Mouse (Mus musculus): ENCODE results near the gene Exosc9. TPM values are rescaled to one million over a fixed set of nuclear protein-coding genes. Genes with fewer than 3 reads are reported as not detected.

Exosc9 gene
- 9.0 and 9.8 TPM in 2 replicates for polyA plus RNA-seq (2012; rRNA removed)

GRCm38 (mm10) chr3:36552406-36553047 lies at the start of gene Exosc9:
TSS of gene Exosc9 (plus strand) at chr3:36552606.
- peak; percentile 96 for DNase-seq
- Histone ChIP-seq H3K4me3 (ENCODE audit: insufficient read depth, low read depth, low read length) (peak within 1 kb of the TSS; percentile 87), H3K27me3 (replicated peaks; ENCODE audit: control insufficient read depth, insufficient read depth, low read length) (no peaks in the 10 kb centered on the region), H3K27ac (ENCODE audit: insufficient read depth, low read depth, low read length) (no peak within 1 kb of the TSS), H3K4me1 (ENCODE audit: control insufficient read depth, insufficient read depth, low read length) (no peaks in the 10 kb centered on the region), H3K36me3 (ENCODE audit: control insufficient read depth, insufficient read depth, low read length) (peaks cover 8% of the 10 kb centered on the region)
- under 1% methylated on average over 39 of the region's 39 CpGs for WGBS
- TF ChIP-seq POLR2A (IDR thresholded peaks at IDR 0.05; ENCODE audit: low read depth, low read length) (peak; percentile 6), CTCF (conservative IDR thresholded peaks at IDR 0.05; ENCODE audit: insufficient read depth, insufficient read length, low read depth, low read length) (no peak)

- no peaks in the 10 kb centered on the region for H3K27me3 ChIP-seq (replicated peaks; ENCODE audit: control insufficient read depth, insufficient read depth, low read length)
- TF ChIP-seq CTCF (conservative IDR thresholded peaks at IDR 0.05; ENCODE audit: insufficient read depth, insufficient read length, low read depth, low read length) = no peak
- H3K27ac ChIP-seq (ENCODE audit: insufficient read depth, low read depth, low read length) = no peak overlapping the region
- H3K4me3 ChIP-seq (ENCODE audit: insufficient read depth, low read depth, low read length) = no peak overlapping the region
- H3K4me1 ChIP-seq (ENCODE audit: control insufficient read depth, insufficient read depth, low read length) = no peaks in the 10 kb centered on the region
- DNase-seq = no peak
- 85% methylated on average over 8 of the region's 8 CpGs for WGBS
- H3K36me3 ChIP-seq (ENCODE audit: control insufficient read depth, insufficient read depth, low read length) = no peaks in the 10 kb centered on the region
Measured at GRCm38 (mm10) chr3:36505306-36505705, 47.1 kb upstream of the Exosc9 start.

GRCm38 (mm10) chr3:36505809-36506735 lies 46.3 kb upstream of the Exosc9 start:
- no peak for DNase-seq
- H3K27me3 ChIP-seq (replicated peaks; ENCODE audit: control insufficient read depth, insufficient read depth, low read length) = no peaks in the 10 kb centered on the region
- no peaks in the 10 kb centered on the region for H3K36me3 ChIP-seq (ENCODE audit: control insufficient read depth, insufficient read depth, low read length)
- no peaks in the 10 kb centered on the region for H3K4me1 ChIP-seq (ENCODE audit: control insufficient read depth, insufficient read depth, low read length)
- WGBS = 71% methylated on average over 10 of the region's 10 CpGs
- TF ChIP-seq POLR2A (IDR thresholded peaks at IDR 0.05; ENCODE audit: low read depth, low read length) = no peak
- no peak for TF ChIP-seq CTCF (conservative IDR thresholded peaks at IDR 0.05; ENCODE audit: insufficient read depth, insufficient read length, low read depth, low read length)
- H3K27ac ChIP-seq (ENCODE audit: insufficient read depth, low read depth, low read length) = no peak overlapping the region
- no peak overlapping the region for H3K4me3 ChIP-seq (ENCODE audit: insufficient read depth, low read depth, low read length)

- no peak overlapping the region for H3K4me3 ChIP-seq (ENCODE audit: insufficient read depth, low read depth, low read length)
- no peaks in the 10 kb centered on the region for H3K36me3 ChIP-seq (ENCODE audit: control insufficient read depth, insufficient read depth, low read length)
- H3K4me1 ChIP-seq (ENCODE audit: control insufficient read depth, insufficient read depth, low read length) = no peaks in the 10 kb centered on the region
- TF ChIP-seq CTCF (conservative IDR thresholded peaks at IDR 0.05; ENCODE audit: insufficient read depth, insufficient read length, low read depth, low read length) = no peak
- no peak for TF ChIP-seq POLR2A (IDR thresholded peaks at IDR 0.05; ENCODE audit: low read depth, low read length)
- no peak for DNase-seq
- H3K27ac ChIP-seq (ENCODE audit: insufficient read depth, low read depth, low read length) = no peak overlapping the region
- H3K27me3 ChIP-seq (replicated peaks; ENCODE audit: control insufficient read depth, insufficient read depth, low read length) = no peaks in the 10 kb centered on the region
- WGBS = 65% methylated on average over 6 of the region's 6 CpGs
Measured at GRCm38 (mm10) chr3:36511491-36511890, 40.9 kb upstream of the Exosc9 start.

- H3K4me1 ChIP-seq (ENCODE audit: control insufficient read depth, insufficient read depth, low read length) = no peaks in the 10 kb centered on the region
- 89% methylated on average over 9 of the region's 9 CpGs for WGBS
- no peaks in the 10 kb centered on the region; the same call in 1 of the 2 replicates for H3K27me3 ChIP-seq (replicated peaks; ENCODE audit: control insufficient read depth, insufficient read depth, low read length)
- TF ChIP-seq CTCF (conservative IDR thresholded peaks at IDR 0.05; ENCODE audit: insufficient read depth, insufficient read length, low read depth, low read length) (no peak), POLR2A (IDR thresholded peaks at IDR 0.05; ENCODE audit: low read depth, low read length) (no peak)
- H3K27ac ChIP-seq (ENCODE audit: insufficient read depth, low read depth, low read length) = no peak overlapping the region
- no peaks in the 10 kb centered on the region for H3K36me3 ChIP-seq (ENCODE audit: control insufficient read depth, insufficient read depth, low read length)
- H3K4me3 ChIP-seq (ENCODE audit: insufficient read depth, low read depth, low read length) = no peak overlapping the region
- no peak for DNase-seq
Measured at GRCm38 (mm10) chr3:36516196-36516595, 36.2 kb upstream of the Exosc9 start.

GRCm38 (mm10) chr3:36521073-36522060 lies 31.0 kb upstream of the Exosc9 start, which contains the start of gene Gm11549:
TSS of gene Gm11549 (minus strand) at chr3:36521813.
- Histone ChIP-seq H3K4me1 (ENCODE audit: control insufficient read depth, insufficient read depth, low read length) (no peaks in the 10 kb centered on the region), H3K27me3 (replicated peaks; ENCODE audit: control insufficient read depth, insufficient read depth, low read length) (no peaks in the 10 kb centered on the region; the same call in none of the 2 replicates), H3K27ac (ENCODE audit: insufficient read depth, low read depth, low read length) (no peak within 1 kb of the TSS), H3K4me3 (ENCODE audit: insufficient read depth, low read depth, low read length) (peak within 1 kb of the TSS; percentile 29), H3K36me3 (ENCODE audit: control insufficient read depth, insufficient read depth, low read length) (no peaks in the 10 kb centered on the region)
- no peak for DNase-seq
- TF ChIP-seq CTCF (conservative IDR thresholded peaks at IDR 0.05; ENCODE audit: insufficient read depth, insufficient read length, low read depth, low read length) (no peak), POLR2A (IDR thresholded peaks at IDR 0.05; ENCODE audit: low read depth, low read length) (no peak)
- 1% methylated on average over 51 of the region's 51 CpGs for whole genome bisulfite sequencing

Data from kidney, adult 2 months (tissue).